Mouse (Mus musculus) cerebellum, postnatal 14 days (tissue): ENCODE results near the gene Rab11fip4.

ENCODE experiments used
- DNase-seq, 2 experiments: peaks; one replicate each; pipeline ENCODE4 v3.0.0; 2021; ENCODE audit warnings: mixed read lengths in 2 of 2

Rab11fip4 gene

GRCm38 (mm10) chr11:79590664-79591590 is at the start of gene Rab11fip4:
Gene Rab11fip4, plus strand, starts transcription at chr11:79591212.
- DNase-seq, result peak; percentile 74 to 79

- DNase-seq, result no peak
Observed at GRCm38 (mm10) chr11:79552622-79553021, 38.4 kb upstream of the Rab11fip4 start.

- no peak for DNase-seq
Observed at GRCm38 (mm10) chr11:79560536-79560935, 30.5 kb upstream of the Rab11fip4 start.

GRCm38 (mm10) chr11:79563493-79563892 is 27.5 kb upstream of the Rab11fip4 start:
- no peak for DNase-seq

GRCm38 (mm10) chr11:79566947-79567346 is 24.1 kb upstream of the Rab11fip4 start:
- no peak for DNase-seq

- DNase-seq, result no peak
Observed at GRCm38 (mm10) chr11:79568197-79568911, 22.7 kb upstream of the Rab11fip4 start.

GRCm38 (mm10) chr11:79570319-79570718 is 20.7 kb upstream of the Rab11fip4 start:
- no peak for DNase-seq

GRCm38 (mm10) chr11:79573836-79574235 is 17.2 kb upstream of the Rab11fip4 start:
- no peak for DNase-seq

- DNase-seq, result peak; percentile 47 to 51
Observed at GRCm38 (mm10) chr11:79575383-79576073, 15.5 kb upstream of the Rab11fip4 start.

- DNase-seq, result peak; percentile 86 to 92
Observed at GRCm38 (mm10) chr11:79577741-79578140, 13.3 kb upstream of the Rab11fip4 start.

- no peak for DNase-seq
Observed at GRCm38 (mm10) chr11:79580660-79581059, 10.4 kb upstream of the Rab11fip4 start.

GRCm38 (mm10) chr11:79581257-79581656 is 9.8 kb upstream of the Rab11fip4 start:
- no peak for DNase-seq

GRCm38 (mm10) chr11:79584191-79584590 is 6.8 kb upstream of the Rab11fip4 start:
- DNase-seq, result peak; percentile 88

- peak; percentile 69 to 81 for DNase-seq
Observed at GRCm38 (mm10) chr11:79589317-79590075, 1.5 kb upstream of the Rab11fip4 start.

- peak; percentile 64 to 70 for DNase-seq
Observed at GRCm38 (mm10) chr11:79591591-79591975, 571 bp downstream of the Rab11fip4 start.

GRCm38 (mm10) chr11:79593495-79593894 is 2.5 kb downstream of the Rab11fip4 start:
- DNase-seq, result no peak

GRCm38 (mm10) chr11:79610454-79610853 is 19.4 kb downstream of the Rab11fip4 start:
- no peak for DNase-seq

- peak; percentile 53 to 55 for DNase-seq
Observed at GRCm38 (mm10) chr11:79611011-79611666, 20.1 kb downstream of the Rab11fip4 start.

- peak; percentile 28 to 51 for DNase-seq
Observed at GRCm38 (mm10) chr11:79612046-79612600, 21.1 kb downstream of the Rab11fip4 start.

- no peak for DNase-seq
Observed at GRCm38 (mm10) chr11:79613084-79613483, 22.1 kb downstream of the Rab11fip4 start.

- no peak for DNase-seq
Observed at GRCm38 (mm10) chr11:79613711-79614110, 22.7 kb downstream of the Rab11fip4 start.
